Mouse (Mus musculus): ENCODE data around the gene Sytl2. TPM values are rescaled to one million over a fixed set of nuclear protein-coding genes. Genes with fewer than 3 reads are reported as not detected.

Sytl2 gene
- polyA plus RNA-seq, 1 experiment from 2014 or later, result 16.0 TPM

DNA sequence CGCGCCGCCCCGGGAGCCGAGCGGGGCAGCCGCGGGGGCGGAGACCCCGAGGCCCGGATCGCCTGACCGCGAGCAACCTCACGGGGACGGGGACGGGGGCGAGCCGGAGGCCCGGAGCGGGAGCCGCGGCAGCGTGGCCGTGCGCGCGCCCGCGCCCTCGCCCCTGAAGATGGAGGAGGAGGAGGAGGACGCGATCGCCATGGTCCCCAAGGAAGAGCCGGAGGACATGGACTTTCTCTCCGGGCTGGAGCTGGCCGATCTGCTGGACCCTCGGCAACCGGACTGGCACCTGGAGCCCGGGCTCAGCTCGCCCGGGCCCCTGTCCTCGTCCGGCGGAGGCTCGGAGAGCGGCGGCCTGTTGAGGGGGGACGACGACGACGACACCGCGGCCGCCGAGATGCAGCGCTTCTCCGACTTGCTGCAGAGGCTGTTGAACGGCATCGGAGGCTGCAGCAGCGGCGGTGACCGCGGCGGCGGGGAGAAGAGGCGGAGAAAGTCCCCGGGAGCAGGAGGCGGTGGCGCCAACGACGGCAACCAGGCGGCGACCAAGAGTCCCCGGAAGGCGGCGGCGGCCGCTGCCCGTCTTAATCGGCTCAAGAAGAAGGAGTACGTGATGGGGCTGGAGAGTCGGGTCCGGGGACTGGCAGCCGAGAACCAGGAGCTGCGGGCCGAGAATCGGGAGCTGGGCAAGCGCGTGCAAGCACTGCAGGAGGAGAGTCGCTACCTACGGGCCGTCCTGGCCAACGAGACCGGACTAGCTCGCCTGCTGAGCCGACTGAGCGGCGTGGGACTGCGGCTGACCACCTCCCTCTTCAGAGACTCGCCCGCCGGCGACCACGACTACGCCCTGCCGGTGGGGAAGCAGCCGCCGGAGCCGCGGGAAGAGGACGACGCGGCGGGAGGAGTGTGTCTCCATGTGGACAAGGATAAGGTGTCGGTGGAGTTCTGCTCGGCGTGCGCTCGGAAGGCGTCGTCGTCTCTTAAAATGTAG lies 141.3 kb downstream of the Sytl2 start:
- H3K4me3 ChIP-seq, result peak overlapping the region; percentile 99
- H3K27ac ChIP-seq, result peak overlapping the region; percentile 97
- peak; percentile 64 for ATAC-seq (ENCODE audit: low FRiP score, low read depth)
- H3K27me3 ChIP-seq, result no peaks in the 10 kb centered on the region
- WGBS, result under 1% methylated on average over 112 of the region's 123 CpGs
- H3K4me2 ChIP-seq (replicated peaks), result peak overlapping the region; percentile 96
- H3K9me3 ChIP-seq, result no peaks in the 10 kb centered on the region
- peaks cover 6% of the 10 kb centered on the region for H3K36me3 ChIP-seq
- peak overlapping the region; percentile 99 for H3K9ac ChIP-seq
- peaks cover 6% of the 10 kb centered on the region; the same call in 1 of the 2 replicates for H3K4me1 ChIP-seq

- peak overlapping the region; percentile 96 for H3K4me2 ChIP-seq (replicated peaks)
- H3K4me1 ChIP-seq, result peaks cover 6% of the 10 kb centered on the region; the same call in 1 of the 2 replicates
- peak overlapping the region; percentile 99 for H3K9ac ChIP-seq
- under 1% methylated on average over 6 of the region's 6 CpGs for WGBS
- H3K36me3 ChIP-seq, result peaks cover 6% of the 10 kb centered on the region
- no peaks in the 10 kb centered on the region for H3K9me3 ChIP-seq
- ATAC-seq (ENCODE audit: low FRiP score, low read depth), result no peak
- no peaks in the 10 kb centered on the region for H3K27me3 ChIP-seq
- no peak overlapping the region for H3K27ac ChIP-seq
- peak overlapping the region; percentile 99 for H3K4me3 ChIP-seq
Measured at GRCm38 (mm10) chr7:90444206-90444605, 142.2 kb downstream of the Sytl2 start.

DNA sequence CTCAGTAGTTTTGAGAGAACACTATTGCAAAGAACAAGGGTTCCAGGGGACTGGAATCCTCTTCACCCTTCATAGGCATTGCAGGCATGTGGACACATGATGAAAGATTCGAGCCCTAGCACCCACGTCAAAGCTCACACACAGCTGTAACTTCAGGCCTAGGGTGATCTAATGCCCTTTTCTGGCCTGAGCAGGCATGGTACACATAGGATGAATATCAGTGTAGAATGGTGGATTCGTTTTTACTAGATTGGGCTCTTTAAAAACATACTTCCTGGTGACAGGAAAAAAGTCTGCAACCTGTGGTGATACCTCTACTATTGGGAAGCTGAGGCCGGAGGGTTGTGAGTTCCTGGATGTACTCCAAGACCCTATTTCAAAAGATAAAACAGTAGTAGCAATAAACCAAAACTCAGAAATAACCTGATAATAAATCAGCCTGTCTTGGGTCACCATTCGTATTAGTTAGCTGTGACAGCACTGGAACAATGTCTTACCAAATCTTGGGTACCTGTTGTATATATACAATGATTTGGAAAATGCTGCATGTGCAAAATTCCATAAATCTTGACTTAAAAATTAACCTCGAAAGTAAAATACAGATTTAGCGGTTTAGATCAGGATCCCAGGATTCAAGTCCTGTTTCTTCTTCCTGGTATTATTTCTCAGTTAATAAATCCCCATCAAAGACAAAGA lies 154.2 kb downstream of the Sytl2 start:
- Histone ChIP-seq H3K9me3 (no peaks in the 10 kb centered on the region), H3K27me3 (peaks cover 9% of the 10 kb centered on the region), H3K27ac (peak overlapping the region; percentile 92; the same call in 1 of the 2 replicates), H3K4me1 (peaks cover 12% of the 10 kb centered on the region), H3K4me3 (peak overlapping the region; percentile 75), H3K36me3 (peaks cover 22% of the 10 kb centered on the region), H3K4me2 (replicated peaks) (peak overlapping the region; percentile 70), H3K9ac (peak overlapping the region; percentile 83)
- 31% methylated on average over 7 of the region's 7 CpGs for WGBS
- ATAC-seq (ENCODE audit: low FRiP score, low read depth), result no peak

DNA sequence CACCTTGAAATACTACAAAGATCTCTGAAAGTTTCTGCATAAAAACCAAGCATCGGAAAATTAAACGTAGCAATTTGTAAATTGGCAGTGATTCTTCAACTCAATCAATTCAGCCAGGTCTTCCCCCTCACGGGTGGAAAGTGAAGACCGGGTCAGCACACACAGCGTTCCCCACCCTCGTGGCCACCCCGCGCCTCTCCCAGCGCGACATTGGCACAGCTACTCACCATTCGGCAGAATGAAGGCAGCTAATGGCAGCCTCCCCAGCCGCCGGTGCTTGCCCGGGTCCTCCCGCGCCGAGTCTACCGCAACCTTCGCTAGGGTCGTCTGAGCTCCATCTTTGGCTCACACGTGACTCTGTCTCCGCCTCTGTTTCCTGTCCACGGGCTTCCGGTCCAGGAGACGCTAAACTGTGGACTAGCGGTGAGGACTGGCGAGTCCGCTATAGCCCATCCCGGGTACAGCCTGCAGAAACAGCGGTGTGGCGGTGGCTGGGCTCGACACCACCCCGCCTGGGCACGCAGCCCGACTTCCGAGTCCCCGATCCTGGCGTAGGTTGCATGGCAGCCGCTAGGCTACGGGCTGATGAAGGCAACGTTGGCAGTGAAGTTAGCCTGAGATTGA lies 154.9 kb downstream of the Sytl2 start, which contains the start of gene Tmem126a:
Gene Tmem126a (minus strand): TSS at position 385 of the 624 bp plus-strand sequence.
- WGBS, result under 1% methylated on average over 41 of the region's 41 CpGs
- Histone ChIP-seq H3K4me2 (replicated peaks) (peak within 1 kb of the TSS; percentile 70), H3K9me3 (no peaks in the 10 kb centered on the region), H3K36me3 (peaks cover 16% of the 10 kb centered on the region), H3K4me1 (peaks cover 12% of the 10 kb centered on the region), H3K4me3 (peak within 1 kb of the TSS; percentile 75), H3K27me3 (peaks cover 9% of the 10 kb centered on the region), H3K27ac (peak within 1 kb of the TSS; percentile 92), H3K9ac (peak within 1 kb of the TSS; percentile 83)
- peak; percentile 96 for ATAC-seq (ENCODE audit: low FRiP score, low read depth)

DNA sequence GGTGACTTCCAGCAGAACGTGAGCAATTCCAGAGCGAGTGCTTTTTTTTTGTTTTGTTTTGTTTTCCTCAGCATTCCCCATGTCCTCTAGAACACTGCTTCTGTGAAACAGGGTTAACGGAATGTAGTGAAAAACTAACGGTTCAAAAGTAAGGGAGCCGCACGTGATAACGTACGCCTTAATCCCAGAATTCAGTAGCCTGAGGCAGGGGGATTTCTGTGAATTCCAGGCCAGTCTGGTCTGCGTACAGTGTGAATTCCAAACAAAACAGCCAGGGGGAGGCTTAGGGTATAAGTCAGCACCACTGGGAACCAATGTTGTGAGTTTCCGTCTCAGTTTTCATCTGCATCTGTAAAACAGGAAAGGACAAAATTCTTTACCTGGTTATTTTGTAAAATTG lies 155.5 kb downstream of the Sytl2 start:
- peaks cover 12% of the 10 kb centered on the region for H3K4me1 ChIP-seq
- H3K4me2 ChIP-seq (replicated peaks), result peak overlapping the region; percentile 70
- peaks cover 9% of the 10 kb centered on the region for H3K27me3 ChIP-seq
- no peaks in the 10 kb centered on the region for H3K9me3 ChIP-seq
- H3K4me3 ChIP-seq, result peak overlapping the region; percentile 75
- WGBS, result 8% methylated on average over 10 of the region's 10 CpGs
- H3K36me3 ChIP-seq, result peaks cover 16% of the 10 kb centered on the region
- peak overlapping the region; percentile 83 for H3K9ac ChIP-seq
- peak overlapping the region; percentile 92 for H3K27ac ChIP-seq
- ATAC-seq (ENCODE audit: low FRiP score, low read depth), result peak; percentile 66

Other genes starting within 250 kb of the Sytl2 start
- gene Picalm, start 172.0 kb upstream of the Sytl2 start, polyA plus RNA-seq (2015; fragmentation: Nextera tagmentation; extraction: Ambion mirVana), result 40.6 and 44.3 TPM in 2 replicates
- gene Ccdc83, start 36.5 kb upstream of the Sytl2 start, polyA plus RNA-seq (2015; fragmentation: Nextera tagmentation; extraction: Ambion mirVana), result not detected in 2 replicates
- gene Ccdc89, start 124.3 kb downstream of the Sytl2 start, polyA plus RNA-seq (2015; fragmentation: Nextera tagmentation; extraction: Ambion mirVana), result 1.9 and 2.0 TPM in 2 replicates
- gene Crebzf, start 140.5 kb downstream of the Sytl2 start, polyA plus RNA-seq (2015; fragmentation: Nextera tagmentation; extraction: Ambion mirVana), result 35.3 and 37.2 TPM in 2 replicates
- gene Tmem126a, start 155.0 kb downstream of the Sytl2 start, polyA plus RNA-seq (2015; fragmentation: Nextera tagmentation; extraction: Ambion mirVana), result 108 and 111 TPM in 2 replicates
- 39.0 and 41.2 TPM in 2 replicates for gene Tmem126b, start 173.7 kb downstream of the Sytl2 start, polyA plus RNA-seq (2015; fragmentation: Nextera tagmentation; extraction: Ambion mirVana)
- 4.2 and 4.7 TPM in 2 replicates for gene Dlg2, start 174.4 kb downstream of the Sytl2 start, polyA plus RNA-seq (2015; fragmentation: Nextera tagmentation; extraction: Ambion mirVana)